ENCODE assay signal across 12 mouse cellular contexts in the genomic region with DNA sequence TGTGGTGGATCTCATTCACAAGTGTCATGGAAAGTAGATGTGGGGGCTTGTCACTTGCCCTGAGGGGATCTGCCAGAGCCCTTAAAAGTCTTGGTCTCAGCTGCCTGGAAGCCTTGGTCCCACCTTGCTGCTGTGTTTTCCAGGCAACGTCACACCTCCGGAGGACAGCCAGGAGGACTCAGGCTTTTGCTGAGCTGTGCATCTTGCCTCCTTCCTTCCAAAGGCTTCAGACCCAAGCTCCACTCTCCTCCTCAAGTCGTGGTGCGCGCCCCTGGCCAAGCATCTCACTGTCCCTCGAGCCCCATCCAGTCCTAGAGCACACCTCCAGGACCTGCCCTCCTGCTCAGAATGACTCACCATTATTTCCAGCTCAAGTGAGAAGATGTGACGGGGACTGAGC. TPM values are rescaled to one million over a fixed set of nuclear protein-coding genes. Genes with fewer than 3 reads are reported as not detected.
DNase-seq lines count a peak whose midpoint lies in the region; ATAC-seq and TF ChIP-seq lines count a peak whose summit lies in the region.
"Had no signal": no experiment of that assay in that cellular context is flagged by ENCODE, and none has a peak within 500 bp of the region (broad histone marks: within the 10 kb centered on the region; RNA-seq: fewer than 3 reads in every experiment).

No protein-coding gene starts in this region.

- no peaks in the 10 kb centered on the region for H3K36me3 ChIP-seq in forebrain, embryonic 13.5 days (ENCODE audit: poor library complexity, severe bottlenecking)
- H3K36me3 ChIP-seq in forebrain, embryonic 10.5 days (replicated peaks), result no peaks in the 10 kb centered on the region
- no peaks in the 10 kb centered on the region for H3K36me3 ChIP-seq in lung, postnatal 0 days (ENCODE audit: insufficient read depth, low read length)
- 0 out of 2 replicates have a peak, but pooled peaks cover 4% of the 10 kb centered on the region for H3K36me3 ChIP-seq in hindbrain, postnatal 0 days (ENCODE audit: insufficient read depth, low read length)

- H3K4me3 ChIP-seq in forebrain, embryonic 13.5 days, result no peak overlapping the region
- H3K4me3 ChIP-seq in forebrain, embryonic 10.5 days, result no peak overlapping the region; the same call in 1 of the 2 replicates
- peak overlapping the region; percentile 45 for H3K4me3 ChIP-seq in lung, postnatal 0 days (ENCODE audit: low read depth, low read length)
- H3K4me3 ChIP-seq in hindbrain, postnatal 0 days (ENCODE audit: low read length), result peak overlapping the region; percentile 78
- peak overlapping the region; percentile 60 for H3K4me3 ChIP-seq in olfactory bulb, adult 2 months (ENCODE audit: insufficient read depth, low read depth, low read length)

- H3K9ac ChIP-seq in forebrain, embryonic 13.5 days, result no peak overlapping the region
- H3K9ac ChIP-seq in lung, postnatal 0 days (replicated peaks; ENCODE audit: low read depth), result no peak overlapping the region
- H3K9ac ChIP-seq in hindbrain, postnatal 0 days (replicated peaks; ENCODE audit: low read length), result peak overlapping the region; percentile 81

- no peak for ATAC-seq in forebrain, embryonic 13.5 days
- no peak for ATAC-seq in lung, postnatal 0 days
- no peak for ATAC-seq in hindbrain, postnatal 0 days
- no peak for ATAC-seq in inflammation-experienced regulatory T-cells, adult 6 months
- ATAC-seq: Patski had no signal

- H3K4me1 ChIP-seq in forebrain, embryonic 13.5 days, result peaks cover 14% of the 10 kb centered on the region
- H3K4me1 ChIP-seq in forebrain, embryonic 10.5 days, result peaks cover 25% of the 10 kb centered on the region
- no peaks in the 10 kb centered on the region for H3K4me1 ChIP-seq in lung, postnatal 0 days (ENCODE audit: insufficient read depth, low read depth, low read length)
- H3K4me1 ChIP-seq in hindbrain, postnatal 0 days (ENCODE audit: insufficient read depth, low read length), result peaks cover 46% of the 10 kb centered on the region
- peaks cover 20% of the 10 kb centered on the region for H3K4me1 ChIP-seq in olfactory bulb, adult 2 months (ENCODE audit: control insufficient read depth, insufficient read depth, low read length)

- 80% methylated on average over 7 of the region's 7 CpGs for WGBS in forebrain, embryonic 13.5 days
- 74% methylated on average over 7 of the region's 7 CpGs for WGBS in forebrain, embryonic 10.5 days
- WGBS in lung, postnatal 0 days, result 68% methylated on average over 7 of the region's 7 CpGs
- WGBS in hindbrain, postnatal 0 days, result 71% methylated on average over 7 of the region's 7 CpGs
- WGBS in olfactory bulb, adult 2 months, result 54% methylated on average over 7 of the region's 7 CpGs

- H3K4me2 ChIP-seq in forebrain, embryonic 13.5 days, result peak overlapping the region; percentile 99
- peak overlapping the region; percentile 70 for H3K4me2 ChIP-seq in lung, postnatal 0 days (replicated peaks; ENCODE audit: low read depth, low read length)
- H3K4me2 ChIP-seq in hindbrain, postnatal 0 days (ENCODE audit: low read depth, low read length), result peak overlapping the region; percentile 84

- no peak for TF ChIP-seq EP300 in lung, postnatal 0 days (IDR thresholded peaks at IDR 0.05)

- no peak for TF ChIP-seq POLR2A in olfactory bulb, adult 2 months (IDR thresholded peaks at IDR 0.05; ENCODE audit: insufficient read depth, low read depth, low read length)

- no peak for DNase-seq in forebrain, embryonic 10.5 days (ENCODE audit: extremely low spot score, low spot score)
- no peak for DNase-seq in lung, postnatal 0 days (ENCODE audit: low spot score)
- DNase-seq in lung, postnatal 4 days, result no peak
- DNase-seq in hindbrain, postnatal 0 days (ENCODE audit: low spot score), result no peak
- DNase-seq in heart, adult 11 months, result no peak
- DNase-seq: thymus, postnatal 14 days had no signal

- no peaks in the 10 kb centered on the region for H3K9me3 ChIP-seq in forebrain, embryonic 13.5 days (replicated peaks)
- H3K9me3 ChIP-seq in forebrain, embryonic 10.5 days, result no peaks in the 10 kb centered on the region
- H3K9me3 ChIP-seq in lung, postnatal 0 days (ENCODE audit: low read length), result no peaks in the 10 kb centered on the region
- H3K9me3 ChIP-seq in hindbrain, postnatal 0 days (ENCODE audit: low read length), result no peaks in the 10 kb centered on the region

- H3K27me3 ChIP-seq in forebrain, embryonic 13.5 days, result peaks cover 43% of the 10 kb centered on the region
- H3K27me3 ChIP-seq in forebrain, embryonic 10.5 days (ENCODE audit: poor library complexity, severe bottlenecking), result peaks cover 68% of the 10 kb centered on the region
- H3K27me3 ChIP-seq in lung, postnatal 0 days (replicated peaks; ENCODE audit: insufficient read depth, low read length), result peaks cover 11% of the 10 kb centered on the region
- H3K27me3 ChIP-seq in hindbrain, postnatal 0 days (ENCODE audit: insufficient read depth, low read length), result no peaks in the 10 kb centered on the region

- no peak for TF ChIP-seq CTCF in lung, postnatal 0 days (IDR thresholded peaks at IDR 0.05)
- TF ChIP-seq CTCF in hindbrain, postnatal 0 days (IDR thresholded peaks at IDR 0.05; ENCODE audit: low read depth), result no peak
- TF ChIP-seq CTCF in olfactory bulb, adult 2 months (IDR thresholded peaks at IDR 0.05; ENCODE audit: insufficient read depth, low read depth, low read length), result no peak

- no peak overlapping the region for H3K27ac ChIP-seq in forebrain, embryonic 13.5 days
- no peak overlapping the region for H3K27ac ChIP-seq in forebrain, embryonic 10.5 days
- H3K27ac ChIP-seq in lung, postnatal 0 days (ENCODE audit: low read length), result no peak overlapping the region
- peak overlapping the region; percentile 94; the same call in 1 of the 2 replicates for H3K27ac ChIP-seq in hindbrain, postnatal 0 days
- peak overlapping the region; percentile 63; the same call in 1 of the 2 replicates for H3K27ac ChIP-seq in olfactory bulb, adult 2 months (ENCODE audit: insufficient read depth, low read depth, low read length)

RNA-seq across cellular contexts. Expression of a gene that starts 2.1 kb away (rescaled TPM):
- polyA plus RNA-seq in forebrain, embryonic 13.5 days (2015; fragmentation: Nextera tagmentation; extraction: Ambion mirVana), result 0.37 and 0.49 TPM in 2 replicates
- not detected in 2 replicates for polyA plus RNA-seq in forebrain, embryonic 10.5 days (2016; fragmentation: Nextera tagmentation; extraction: Ambion mirVana)
- 0.87 and 0.93 TPM in 2 replicates for polyA plus RNA-seq in lung, postnatal 0 days (2015; fragmentation: Nextera tagmentation; extraction: Ambion mirVana)
- total RNA-seq in hindbrain, postnatal 0 days (2014; rRNA removed), result 15.5 and 17.2 TPM in 2 replicates
- polyA plus RNA-seq in hindbrain, postnatal 0 days (2015; fragmentation: Nextera tagmentation; extraction: Ambion mirVana), result 1.8 and 2.1 TPM in 2 replicates
- polyA plus RNA-seq in olfactory bulb, adult 2 months (2012; ENCODE audit: insufficient read depth, insufficient read length, low replicate concordance, missing spikeins), result 46.9 and 149 TPM in 2 replicates
- under 1 TPM; 0.06 to 0.38 (median 0.28) TPM for polyA plus RNA-seq in inflammation-experienced regulatory T-cells, adult 6 months (2017; shearing (Covaris generic))
- total RNA-seq: megakaryocyte-erythroid progenitor cell, adult 5-6 weeks had no signal
- polyA plus RNA-seq: C2C12 had no signal

Comparison
In these comparisons a context has a peak if more than half of its experiments do, and no peak if none do; other contexts are left out.
1. H3K27ac ChIP-seq: peak in hindbrain, postnatal 0 days (single experiment) and olfactory bulb, adult 2 months (single experiment); none in forebrain, embryonic 13.5 days (single experiment), forebrain, embryonic 10.5 days (single experiment) and lung, postnatal 0 days (single experiment).
2. H3K4me3 ChIP-seq: peak in lung, postnatal 0 days (single experiment), hindbrain, postnatal 0 days (single experiment) and olfactory bulb, adult 2 months (single experiment); none in forebrain, embryonic 13.5 days (single experiment) and forebrain, embryonic 10.5 days (single experiment).
3. RNA of a gene that starts 2.1 kb away (polyA plus RNA-seq): 46.9 to 149 TPM in olfactory bulb, adult 2 months; 1.8 to 2.1 TPM in hindbrain, postnatal 0 days, 0.87 to 0.93 TPM in lung, postnatal 0 days, 0.37 to 0.49 TPM in forebrain, embryonic 13.5 days, 0.06 to 0.38 TPM in inflammation-experienced regulatory T-cells, adult 6 months and not detected in forebrain, embryonic 10.5 days; every median in the first group is over 10 times any median in the second.
4. Peak in every context shown above with its lines, with median percentiles within 50 percentile points of each other: H3K4me2 ChIP-seq.